Mouse (Mus musculus) left cerebral cortex, adult 2 months (tissue): Measurements from ENCODE around the gene Itsn2. TPM values are rescaled to one million over a fixed set of nuclear protein-coding genes. Genes with fewer than 3 reads are reported as not detected.
A peak's percentile ranks its signal among the peaks of the same experiment; 100 is the strongest.
"Not testable (repeated sequence)": the region's sequence is repeated elsewhere in the genome, so short reads cannot be mapped to it uniquely, and the experiment has no call there.

Experiments used
- DNase-seq, 2 experiments: peaks; one replicate each; pipeline ENCODE4 v3.0.0; 2021 to 2022; ENCODE audit warnings: low spot score in 2 of 2, mixed read lengths in 1 of 2; ENCODE audit errors: extremely low spot score in 1 of 2
- H3K27ac ChIP-seq: fragments of 200-600 bp; 2 replicates; pipeline ENCODE4 v1.8.1; 2022
- H3K4me3 ChIP-seq: fragments of 200-600 bp; 2 replicates; pipeline ENCODE4 v1.8.1; 2022
- CTCF ChIP-seq: fragments of 200-600 bp; IDR thresholded peaks from 2 replicates; pipeline ENCODE4 v1.8.1; 2022; ENCODE audit warnings: antibody characterized with exemption, mild to moderate bottlenecking, moderate library complexity
- intact Hi-C: fragments of 180-260 bp; cut with DNase I; formaldehyde crosslinking; loops from one replicate; pipeline ENCODE4 v1.15.1; 2025
- total RNA-seq, 2 experiments: library from RNA; stranded (reverse); gene quantifications; 2 replicates each; pipeline ENCODE4 v1.2.3; 2021

Itsn2 gene
- total RNA-seq, 2 experiments from 2014 or later, result 69.6 to 73.0 TPM

GRCm38 (mm10) chr12:4717417-4717816, 125.0 kb downstream of the Itsn2 start:
- TF ChIP-seq CTCF, result no peak
- Histone ChIP-seq H3K4me3 (no peak overlapping the region), H3K27ac (no peak overlapping the region)
- peak in 1 of 2 experiments; percentile 6 for DNase-seq
- intact Hi-C loops, result no loop called here

GRCm38 (mm10) chr12:4719066-4719761, 126.8 kb downstream of the Itsn2 start:
- Histone ChIP-seq H3K4me3 (no peak overlapping the region), H3K27ac (no peak overlapping the region)
- no peak for DNase-seq
- TF ChIP-seq CTCF, result no peak
- intact Hi-C loops, result no loop called here

- intact Hi-C loops, result no loop called here
- TF ChIP-seq CTCF, result peak; percentile 4; the same call in 1 of the 2 replicates
- Histone ChIP-seq H3K4me3 (no peak overlapping the region), H3K27ac (no peak overlapping the region)
- DNase-seq, result no peak
Observed at GRCm38 (mm10) chr12:4719762-4720754, 127.6 kb downstream of the Itsn2 start.

- intact Hi-C loops, result no loop called here
- no peak; the same call in 1 of the 2 replicates for TF ChIP-seq CTCF
- no peak overlapping the region for H3K4me3 ChIP-seq
- no peak overlapping the region for H3K27ac ChIP-seq
- no peak for DNase-seq
Observed at GRCm38 (mm10) chr12:4729165-4729564, 136.7 kb downstream of the Itsn2 start.

GRCm38 (mm10) chr12:4731629-4732028, 139.2 kb downstream of the Itsn2 start:
- Histone ChIP-seq H3K4me3 (no peak overlapping the region), H3K27ac (no peak overlapping the region)
- no peak for TF ChIP-seq CTCF
- DNase-seq, result no peak
- intact Hi-C loops, result no loop called here

- H3K27ac ChIP-seq, result no peak overlapping the region
- intact Hi-C loops, result no loop called here
Observed at GRCm38 (mm10) chr12:4732332-4732731, 139.9 kb downstream of the Itsn2 start.

GRCm38 (mm10) chr12:4738031-4738576, 145.7 kb downstream of the Itsn2 start, which contains the start of gene Fam228a:
TSS of gene Fam228a (minus strand) at chr12:4738430.
- TF ChIP-seq CTCF, result no peak

More at GRCm38 (mm10) chr12:4732332-4732731, 139.9 kb downstream of the Itsn2 start:
- no peak for TF ChIP-seq CTCF
- DNase-seq, result no peak
- no peak overlapping the region for H3K4me3 ChIP-seq

GRCm38 (mm10) chr12:4740823-4741222, 148.4 kb downstream of the Itsn2 start:
- intact Hi-C loops, result no loop called here
- TF ChIP-seq CTCF, result no peak
- DNase-seq, result no peak
- Histone ChIP-seq H3K27ac (no peak overlapping the region), H3K4me3 (no peak overlapping the region)

More at GRCm38 (mm10) chr12:4738031-4738576, 145.7 kb downstream of the Itsn2 start, which contains the start of gene Fam228a:
- H3K27ac ChIP-seq, result no peak within 1 kb of the TSS
- DNase-seq, result no peak
- H3K4me3 ChIP-seq, result no peak within 1 kb of the TSS
- intact Hi-C loops, result no loop called here

GRCm38 (mm10) chr12:4742183-4742582, 149.7 kb downstream of the Itsn2 start:
- H3K27ac ChIP-seq, result no peak overlapping the region
- TF ChIP-seq CTCF, result peak; percentile 19
- intact Hi-C loops, result no loop called here
- DNase-seq, result no peak
- H3K4me3 ChIP-seq, result no peak overlapping the region

GRCm38 (mm10) chr12:4744486-4744885, 152.0 kb downstream of the Itsn2 start:
- TF ChIP-seq CTCF, result no peak
- Histone ChIP-seq H3K4me3 (no peak overlapping the region), H3K27ac (no peak overlapping the region)
- no peak for DNase-seq
- intact Hi-C loops, result no loop called here

GRCm38 (mm10) chr12:4754451-4754850, 162.0 kb downstream of the Itsn2 start:
- H3K4me3 ChIP-seq, DNase-seq, H3K27ac ChIP-seq, intact Hi-C loops: not testable (repeated sequence)

- H3K27ac ChIP-seq, result no peak overlapping the region
- no peak overlapping the region for H3K4me3 ChIP-seq
- intact Hi-C loops, result no loop called here
- no peak for TF ChIP-seq CTCF
- DNase-seq, result no peak
Observed at GRCm38 (mm10) chr12:4757060-4757459, 164.6 kb downstream of the Itsn2 start.

Other genes starting within 250 kb of the Itsn2 start
- 100 to 1,000 TPM; 109 to 115 TPM for gene Ncoa1, start 115.5 kb upstream of the Itsn2 start, total RNA-seq
- not detected for gene Gm3625, start 289 bp downstream of the Itsn2 start, total RNA-seq
- 1 to 10 TPM; 2.8 to 2.9 TPM for gene Fam228a, start 145.8 kb downstream of the Itsn2 start, total RNA-seq
- gene Pfn4, start 176.4 kb downstream of the Itsn2 start, total RNA-seq, result 10 to 100 TPM in 1 of 2 experiments, 1 to 10 TPM in 1; 9.7 to 12.5 TPM
- 10 to 100 TPM; 20.2 to 20.5 TPM for gene Fam228b, start 176.6 kb downstream of the Itsn2 start, total RNA-seq
- gene Sf3b6, start 224.9 kb downstream of the Itsn2 start, total RNA-seq, result 10 to 100 TPM; 75.5 to 85.2 TPM
- 10 to 100 TPM; 43.7 to 48.3 TPM for gene Fkbp1b, start 249.0 kb downstream of the Itsn2 start, total RNA-seq